Mouse (Mus musculus) stomach, embryonic 16.5 days (tissue): ENCODE measurements around the gene Rp2. TPM values are rescaled to one million over a fixed set of nuclear protein-coding genes. Genes with fewer than 3 reads are reported as not detected.

Experiments used
- ATAC-seq: fragments of 200-750 bp; cut with Nextera tagmentation; 2 replicates; pipeline ENCODE4 v1.8.0; 2017; ENCODE audit warnings: moderate number of reproducible peaks, moderate TSS enrichment; ENCODE audit not compliant: insufficient read depth, low FRiP score
- H3K27ac ChIP-seq: fragments of 300-500 bp; sonication (generic); 2 replicates; pipeline ENCODE4 v1.5.1; 2014; ENCODE audit warnings: low read length
- H3K27me3 ChIP-seq: fragments of 300-500 bp; sonication (generic); 2 replicates; pipeline ENCODE4 v1.6.1; 2014; ENCODE audit warnings: low read length, control low read depth, mixed read lengths; ENCODE audit not compliant: control insufficient read depth, insufficient read depth
- H3K36me3 ChIP-seq: fragments of 300-500 bp; sonication (generic); 2 replicates; pipeline ENCODE4 v1.6.1; 2014; ENCODE audit warnings: low read length; ENCODE audit not compliant: control insufficient read depth, insufficient read depth
- H3K4me1 ChIP-seq: fragments of 300-500 bp; sonication (generic); 2 replicates; pipeline ENCODE4 v1.6.1; 2014; ENCODE audit warnings: low read length, control low read depth, mixed read lengths; ENCODE audit not compliant: control insufficient read depth, insufficient read depth
- H3K4me2 ChIP-seq: fragments of 300-500 bp; sonication (generic); 2 replicates; pipeline ENCODE4 v1.6.1; 2014; ENCODE audit warnings: low read depth, low read length, mixed read lengths
- H3K4me3 ChIP-seq: fragments of 300-500 bp; sonication (generic); replicated peaks from 2 replicates; pipeline ENCODE4 v1.5.1; 2014; ENCODE audit warnings: mild to moderate bottlenecking, low read length
- H3K9ac ChIP-seq: fragments of 300-500 bp; sonication (generic); 2 replicates; pipeline ENCODE4 v1.6.1; 2014; ENCODE audit warnings: low read length
- H3K9me3 ChIP-seq: fragments of 300-500 bp; sonication (generic); replicated peaks from 2 replicates; pipeline ENCODE4 v1.6.1; 2016; ENCODE audit warnings: low read length, control low read depth; ENCODE audit not compliant: control insufficient read depth
- WGBS: fragments of 180-500 bp; shearing (Covaris S2); extraction: QIAGEN DNeasy Blood & Tissue Kit; methylation state at CpG from one replicate; pipeline ENCODE4 v1.1.7; 2014; 5-methylcytosine and 5-hydroxymethylcytosine counted together
- polyA plus RNA-seq: library from polyadenylated mRNA; unstranded; fragments of >200 nt; fragmentation: Nextera tagmentation; extraction: Ambion mirVana; gene quantifications from 2 replicates; pipeline ENCODE4 v1.2.1, GENCODE M21; 2015

The Rp2 gene
- polyA plus RNA-seq, 1 experiment from 2014 or later: 22.4 TPM

DNA sequence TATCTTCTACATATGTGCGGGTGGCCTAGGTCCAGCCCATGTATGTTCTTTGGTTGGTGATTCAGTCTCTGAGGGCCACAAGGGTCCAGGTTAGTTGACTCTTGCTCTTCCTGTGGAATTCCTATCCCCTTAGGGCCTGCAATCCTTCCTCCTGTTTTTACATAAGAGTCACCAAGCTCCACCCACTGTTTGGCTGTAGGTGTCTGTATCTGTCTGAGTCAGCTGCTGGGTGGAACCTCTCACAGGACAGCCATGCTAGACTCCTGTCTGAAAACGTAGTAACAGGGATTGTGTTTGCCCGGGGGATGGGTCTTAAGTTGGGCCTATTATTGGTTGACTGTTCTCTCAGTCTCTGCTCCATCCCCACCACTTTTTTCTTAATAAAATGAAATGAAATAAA, 47.9 kb downstream of the Rp2 start:
- WGBS: 76% methylated on average over 3 of the region's 3 CpGs

DNA sequence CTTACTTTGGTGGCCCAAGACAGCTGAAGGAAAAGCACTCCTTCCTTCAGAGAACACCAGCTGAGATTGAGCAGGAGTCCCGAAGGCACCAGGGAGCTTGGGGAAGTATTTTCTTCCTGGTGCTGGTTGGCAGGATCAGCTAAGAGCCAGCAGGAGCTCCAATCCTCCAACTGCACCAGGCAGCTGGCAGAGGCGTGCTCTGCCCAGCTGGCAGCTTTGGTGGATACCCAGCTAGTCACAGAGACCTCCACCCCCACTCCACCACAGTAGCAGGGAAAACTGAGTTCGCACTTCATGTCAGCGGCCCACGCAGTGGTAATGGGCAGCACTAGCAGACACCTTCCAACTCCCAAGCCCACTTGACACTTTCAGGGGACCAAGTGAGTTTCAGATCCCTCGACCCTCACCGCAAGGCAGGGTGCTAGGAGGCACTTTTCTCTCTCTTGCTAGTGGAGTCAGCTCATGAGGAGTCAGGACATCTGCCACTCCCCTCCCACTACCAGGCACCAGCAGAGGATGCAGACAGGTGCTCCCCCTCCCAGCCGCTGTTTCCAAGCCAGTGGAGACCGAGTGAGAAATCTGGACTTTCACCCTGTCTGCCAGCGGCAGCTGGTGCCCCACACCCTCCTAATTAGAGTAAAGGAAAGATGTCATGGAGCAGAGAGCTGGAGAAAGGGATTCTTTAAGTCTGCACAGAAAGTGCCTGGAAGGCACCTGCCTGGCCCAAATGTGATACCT, 50.8 kb downstream of the Rp2 start:
- Histone ChIP-seq H3K9ac (no peak overlapping the region), H3K27me3 (no peaks in the 10 kb centered on the region), H3K27ac (no peak overlapping the region), H3K4me1 (no peaks in the 10 kb centered on the region), H3K9me3 (no peaks in the 10 kb centered on the region), H3K4me3 (no peak overlapping the region), H3K36me3 (no peaks in the 10 kb centered on the region), H3K4me2 (no peak overlapping the region)
- WGBS: 42% methylated on average over 10 of the region's 10 CpGs
- peak; percentile 72; the same call in 1 of the 2 replicates for ATAC-seq

More for the DNA sequence above, 47.9 kb downstream of the Rp2 start:
- Histone ChIP-seq H3K9me3 (no peaks in the 10 kb centered on the region), H3K9ac (no peak overlapping the region), H3K4me3 (no peak overlapping the region), H3K27me3 (no peaks in the 10 kb centered on the region), H3K27ac (no peak overlapping the region), H3K4me1 (no peaks in the 10 kb centered on the region), H3K4me2 (no peak overlapping the region), H3K36me3 (no peaks in the 10 kb centered on the region)
- no peak for ATAC-seq

DNA sequence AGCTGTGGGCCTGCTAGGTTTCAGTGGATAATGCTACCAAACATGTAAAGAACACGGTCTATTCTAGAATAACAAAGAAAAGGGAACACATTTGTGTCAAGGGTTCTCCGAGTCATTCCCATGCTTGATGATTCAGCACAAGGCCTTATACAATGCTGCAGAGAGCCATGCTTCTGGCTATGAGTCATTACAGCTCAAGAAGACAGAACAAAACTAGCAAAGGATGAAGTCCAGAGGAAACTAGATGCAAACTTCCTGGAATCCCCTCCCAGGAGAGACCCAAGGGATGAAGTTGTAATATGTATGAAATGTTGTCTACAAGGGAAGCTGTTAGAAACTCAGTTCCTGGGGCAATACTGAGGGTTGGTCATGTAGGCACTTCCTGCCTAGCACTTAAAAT, 54.2 kb downstream of the Rp2 start:
- Histone ChIP-seq H3K4me2 (no peak overlapping the region), H3K9ac (no peak overlapping the region), H3K4me1 (no peaks in the 10 kb centered on the region), H3K4me3 (no peak overlapping the region), H3K27me3 (no peaks in the 10 kb centered on the region), H3K27ac (no peak overlapping the region), H3K9me3 (no peaks in the 10 kb centered on the region), H3K36me3 (no peaks in the 10 kb centered on the region)
- ATAC-seq: no peak
- 71% methylated on average over 2 of the region's 2 CpGs for WGBS

DNA sequence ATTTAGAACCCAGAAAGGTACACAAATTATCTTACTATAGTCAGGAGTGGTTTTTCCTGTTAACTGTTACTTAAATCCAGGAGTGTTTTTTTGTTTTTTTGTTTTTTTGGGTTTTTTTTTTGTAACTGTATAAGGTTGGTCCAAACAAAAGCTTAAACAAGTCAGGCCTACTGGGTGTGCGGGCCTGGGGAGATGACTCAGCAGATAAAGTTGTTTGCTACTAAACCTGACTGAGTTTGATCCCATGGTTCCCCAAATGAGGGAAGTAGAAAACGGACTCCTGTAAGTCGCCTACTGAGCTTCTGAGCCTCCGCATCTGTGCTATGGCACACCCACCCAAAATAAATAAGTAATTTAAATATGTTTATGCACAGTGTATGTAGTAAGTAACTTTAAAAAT, 55.3 kb downstream of the Rp2 start:
- 75% methylated on average over 4 of the region's 4 CpGs for WGBS
- Histone ChIP-seq H3K9ac (no peak overlapping the region), H3K9me3 (no peaks in the 10 kb centered on the region), H3K4me1 (no peaks in the 10 kb centered on the region), H3K27ac (no peak overlapping the region), H3K27me3 (no peaks in the 10 kb centered on the region), H3K36me3 (no peaks in the 10 kb centered on the region), H3K4me3 (no peak overlapping the region), H3K4me2 (no peak overlapping the region)
- no peak for ATAC-seq

DNA sequence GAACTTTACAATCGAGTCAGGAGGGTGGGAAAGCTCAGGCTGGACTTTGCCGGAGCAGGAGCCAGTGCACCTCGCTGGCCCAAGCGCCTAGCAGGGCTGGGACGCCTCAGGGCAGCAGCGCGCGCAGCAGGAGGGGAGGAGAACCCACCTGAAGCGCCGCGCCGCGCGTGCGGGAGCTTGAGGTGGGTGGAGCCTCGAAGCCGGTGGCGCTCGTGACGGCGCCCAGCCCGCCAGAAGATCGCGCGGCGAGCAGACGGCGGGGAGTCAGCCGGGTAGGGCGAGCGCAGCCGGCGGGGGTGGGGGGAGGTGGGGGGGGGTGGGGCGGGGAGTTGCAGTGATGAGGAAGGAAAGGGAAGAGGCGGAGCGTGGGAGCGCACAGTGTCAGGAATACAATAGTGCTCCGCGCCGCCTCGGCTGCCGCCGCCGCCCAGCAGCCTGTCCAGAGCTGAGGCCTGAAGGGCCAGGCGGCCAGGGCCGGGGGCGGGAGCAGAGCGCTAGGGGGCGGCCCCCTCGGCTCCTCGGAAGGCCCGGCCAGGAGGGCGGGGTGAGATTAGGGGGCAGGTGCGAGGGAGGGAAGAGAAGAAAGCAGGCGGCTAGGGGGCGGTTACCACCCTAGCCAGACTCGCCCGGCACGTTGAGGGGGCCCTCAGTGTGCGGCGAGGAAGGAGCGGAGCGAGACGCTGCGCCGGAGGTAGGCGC, 61.0 kb downstream of the Rp2 start, which contains the start of gene Jade3:
Gene Jade3, plus strand, starts transcription at position 549 of the 699 bp plus-strand sequence.
- peak; percentile 98 for ATAC-seq
- H3K27ac ChIP-seq: peak within 1 kb of the TSS; percentile 79
- peak within 1 kb of the TSS; percentile 75 for H3K9ac ChIP-seq
- H3K27me3 ChIP-seq: no peaks in the 10 kb centered on the region
- no peaks in the 10 kb centered on the region for H3K9me3 ChIP-seq
- 11% methylated on average over 27 of the region's 67 CpGs for WGBS
- peak within 1 kb of the TSS; percentile 56 for H3K4me2 ChIP-seq
- H3K4me1 ChIP-seq: no peaks in the 10 kb centered on the region
- no peaks in the 10 kb centered on the region for H3K36me3 ChIP-seq
- H3K4me3 ChIP-seq: peak within 1 kb of the TSS; percentile 59

DNA sequence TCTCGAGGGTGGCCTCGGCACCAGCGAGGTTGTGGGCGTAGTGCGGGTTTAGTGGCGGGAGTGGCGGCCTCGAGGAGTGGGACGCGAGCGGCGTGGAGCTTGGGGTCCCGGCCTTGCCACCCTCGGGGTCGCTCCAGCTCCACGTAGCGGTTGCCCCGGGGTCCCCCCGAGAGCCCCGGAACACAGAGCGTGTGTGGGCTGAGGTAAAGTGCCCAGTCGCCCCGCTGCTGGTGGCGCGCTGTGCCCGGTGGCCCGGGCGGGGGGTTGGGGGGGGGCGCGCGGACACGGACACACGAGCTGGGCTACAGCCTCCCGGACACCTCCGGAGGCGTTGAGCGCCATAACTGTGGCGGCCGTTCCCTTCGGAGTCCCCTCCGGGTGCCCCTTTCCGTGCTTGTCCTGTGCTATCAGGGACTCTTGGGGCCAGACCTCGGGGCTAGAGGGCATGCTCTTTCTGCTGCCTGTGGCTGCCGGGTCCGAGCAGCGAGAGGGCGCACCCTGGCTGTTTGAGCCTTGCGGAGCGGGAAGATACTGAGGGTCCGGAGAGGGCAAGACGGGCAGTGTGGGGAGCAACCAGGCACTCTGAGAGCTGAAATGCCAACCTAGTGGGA, 61.7 kb downstream of the Rp2 start:
- ATAC-seq: peak; percentile 18; the same call in 1 of the 2 replicates
- H3K9me3 ChIP-seq: no peaks in the 10 kb centered on the region
- H3K4me1 ChIP-seq: no peaks in the 10 kb centered on the region
- H3K9ac ChIP-seq: peak overlapping the region; percentile 75
- no peaks in the 10 kb centered on the region for H3K36me3 ChIP-seq
- WGBS: 24% methylated on average over 22 of the region's 51 CpGs
- no peaks in the 10 kb centered on the region for H3K27me3 ChIP-seq
- peak overlapping the region; percentile 59 for H3K4me3 ChIP-seq
- H3K27ac ChIP-seq: peak overlapping the region; percentile 79
- H3K4me2 ChIP-seq: peak overlapping the region; percentile 56

Other genes with a start within 250 kb of the Rp2 start
- gene Slc9a7, start 72.7 kb upstream of the Rp2 start, polyA plus RNA-seq: 0.59 and 0.70 TPM in 2 replicates
- 7.3 and 7.6 TPM in 2 replicates for gene Jade3, start 61.2 kb downstream of the Rp2 start, polyA plus RNA-seq
- 14.5 and 17.7 TPM in 2 replicates for gene Rgn, start 185.3 kb downstream of the Rp2 start, polyA plus RNA-seq